Mouse (Mus musculus): Measurements from ENCODE around the gene Safb2. TPM values are rescaled to one million over a fixed set of nuclear protein-coding genes. Genes with fewer than 3 reads are reported as not detected.
"Not testable (repeated sequence)": the region's sequence is repeated elsewhere in the genome, so short reads cannot be mapped to it uniquely, and the experiment has no call there.

The Safb2 gene
- polyA plus RNA-seq, 1 experiment from 2014 or later: 56.1 TPM

- WGBS: 76% methylated on average over 10 of the region's 10 CpGs
- ATAC-seq (ENCODE audit: low FRiP score); H3K9ac ChIP-seq (ENCODE audit: low read depth, low read length); H3K4me3 ChIP-seq (ENCODE audit: low read depth, low read length); H3K9me3 ChIP-seq (ENCODE audit: control insufficient read depth, low read length); H3K27ac ChIP-seq (ENCODE audit: low read depth, low read length); H3K4me2 ChIP-seq (replicated peaks; ENCODE audit: low read depth, low read length); DNase-seq (ENCODE audit: low spot score); H3K27me3 ChIP-seq (ENCODE audit: control insufficient read depth, insufficient read depth, low read length): not testable (repeated sequence)
- Histone ChIP-seq H3K4me1 (replicated peaks; ENCODE audit: control insufficient read depth, insufficient read depth, low read length) (peaks cover 11% of the 10 kb centered on the region), H3K36me3 (ENCODE audit: control insufficient read depth, insufficient read depth, low read length) (peaks cover 10% of the 10 kb centered on the region; the same call in 1 of the 2 replicates)
Observed at GRCm38 (mm10) chr17:56612565-56612939, 28.2 kb upstream of the Safb2 start.

GRCm38 (mm10) chr17:56611861-56612564, 27.6 kb upstream of the Safb2 start:
- Histone ChIP-seq H3K27me3 (ENCODE audit: control insufficient read depth, insufficient read depth, low read length) (no peaks in the 10 kb centered on the region), H3K36me3 (ENCODE audit: control insufficient read depth, insufficient read depth, low read length) (peaks cover 8% of the 10 kb centered on the region; the same call in 1 of the 2 replicates), H3K9ac (ENCODE audit: low read depth, low read length) (no peak overlapping the region), H3K27ac (ENCODE audit: low read depth, low read length) (no peak overlapping the region), H3K4me3 (ENCODE audit: low read depth, low read length) (no peak overlapping the region), H3K4me2 (replicated peaks; ENCODE audit: low read depth, low read length) (0 out of 2 replicates have a peak overlapping the region, but pooled peaks have one; percentile 5), H3K9me3 (ENCODE audit: control insufficient read depth, low read length) (no peaks in the 10 kb centered on the region), H3K4me1 (replicated peaks; ENCODE audit: control insufficient read depth, insufficient read depth, low read length) (peaks cover 11% of the 10 kb centered on the region)
- DNase-seq (ENCODE audit: low spot score) (peak; percentile 59), ATAC-seq (ENCODE audit: low FRiP score) (no peak)
- 14% methylated on average over 14 of the region's 14 CpGs for WGBS

DNA sequence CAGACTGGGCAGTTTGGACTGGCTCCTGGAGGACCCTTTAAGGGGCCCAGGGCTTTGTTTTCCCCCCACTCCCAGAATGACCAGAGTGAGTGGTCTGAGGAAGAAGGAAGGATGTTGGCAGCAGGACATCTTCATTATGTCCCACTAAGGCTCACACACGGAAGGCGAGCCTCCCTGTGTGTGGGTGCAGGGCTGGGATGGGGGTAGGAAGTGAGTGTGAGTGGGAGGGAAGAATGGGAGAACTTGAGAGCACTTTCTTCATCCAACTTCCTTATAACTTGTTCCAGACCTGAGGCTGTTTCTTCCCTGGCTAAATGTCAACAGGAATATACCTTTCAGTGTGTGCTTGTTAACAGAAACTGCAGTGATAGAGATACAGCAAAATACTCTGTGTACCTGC, 26.9 kb upstream of the Safb2 start:
- WGBS: 81% methylated on average over 2 of the region's 2 CpGs
- DNase-seq (ENCODE audit: low spot score): no peak
- Histone ChIP-seq H3K9me3 (ENCODE audit: control insufficient read depth, low read length) (no peaks in the 10 kb centered on the region), H3K27ac (ENCODE audit: low read depth, low read length) (no peak overlapping the region), H3K9ac (ENCODE audit: low read depth, low read length) (no peak overlapping the region), H3K36me3 (ENCODE audit: control insufficient read depth, insufficient read depth, low read length) (peaks cover 11% of the 10 kb centered on the region), H3K27me3 (ENCODE audit: control insufficient read depth, insufficient read depth, low read length) (no peaks in the 10 kb centered on the region), H3K4me3 (ENCODE audit: low read depth, low read length) (no peak overlapping the region), H3K4me2 (replicated peaks; ENCODE audit: low read depth, low read length) (no peak overlapping the region), H3K4me1 (replicated peaks; ENCODE audit: control insufficient read depth, insufficient read depth, low read length) (peaks cover 11% of the 10 kb centered on the region)
- ATAC-seq (ENCODE audit: low FRiP score): no peak

DNA sequence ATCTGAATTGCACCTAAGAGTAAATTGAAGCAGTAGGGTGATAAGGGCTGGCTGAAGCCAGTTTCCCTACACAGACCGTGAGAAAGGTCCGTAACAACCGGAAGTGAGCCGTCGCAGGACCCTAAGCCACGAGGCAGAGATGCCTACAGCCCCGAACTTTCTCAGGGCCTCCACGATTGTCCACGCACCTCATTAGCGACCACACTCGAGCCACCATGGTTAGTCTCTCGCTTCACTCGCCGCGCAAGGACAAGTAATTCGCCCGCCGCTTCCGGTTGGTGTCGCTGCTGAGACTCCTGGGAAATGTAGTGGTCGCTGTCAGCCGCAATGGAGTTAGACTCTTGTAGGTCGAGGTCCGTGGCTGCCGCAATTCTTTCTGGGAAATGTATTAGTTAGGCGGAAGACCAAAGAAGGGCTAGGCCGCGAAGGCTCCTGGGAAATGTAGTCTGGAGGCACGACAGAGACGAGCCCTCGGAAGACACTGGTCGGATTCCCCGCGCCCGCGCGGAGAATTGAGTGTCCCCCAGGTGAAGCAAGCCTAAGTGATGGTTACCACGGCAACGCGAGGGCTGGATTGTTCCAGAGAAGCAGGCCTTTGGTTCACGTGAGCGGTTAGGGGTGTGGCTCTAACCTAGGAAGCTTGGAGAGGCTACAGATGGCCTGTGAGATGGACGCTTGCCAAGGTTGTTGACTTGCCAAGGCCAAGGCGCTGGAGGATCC, 25.2 kb upstream of the Safb2 start, which contains the start of gene 2410015M20Rik:
Gene 2410015M20Rik, minus strand, starts transcription at position 320 of the 720 bp plus-strand sequence.
- under 1% methylated on average over 44 of the region's 44 CpGs for WGBS
- DNase-seq (ENCODE audit: low spot score) (peak; percentile 95), ATAC-seq (ENCODE audit: low FRiP score) (peak; percentile 90)
- Histone ChIP-seq H3K36me3 (ENCODE audit: control insufficient read depth, insufficient read depth, low read length) (peaks cover 2% of the 10 kb centered on the region; the same call in 1 of the 2 replicates), H3K27ac (ENCODE audit: low read depth, low read length) (peak within 1 kb of the TSS; percentile 62; the same call in 1 of the 2 replicates), H3K4me3 (ENCODE audit: low read depth, low read length) (peak within 1 kb of the TSS; percentile 65), H3K4me2 (replicated peaks; ENCODE audit: low read depth, low read length) (peak within 1 kb of the TSS; percentile 87), H3K9me3 (ENCODE audit: control insufficient read depth, low read length) (no peaks in the 10 kb centered on the region), H3K4me1 (replicated peaks; ENCODE audit: control insufficient read depth, insufficient read depth, low read length) (peaks cover 7% of the 10 kb centered on the region), H3K9ac (ENCODE audit: low read depth, low read length) (peak within 1 kb of the TSS; percentile 75), H3K27me3 (ENCODE audit: control insufficient read depth, insufficient read depth, low read length) (no peaks in the 10 kb centered on the region)

- Histone ChIP-seq H3K9ac (ENCODE audit: low read depth, low read length) (no peak overlapping the region), H3K9me3 (ENCODE audit: control insufficient read depth, low read length) (no peaks in the 10 kb centered on the region), H3K27ac (ENCODE audit: low read depth, low read length) (no peak overlapping the region), H3K36me3 (ENCODE audit: control insufficient read depth, insufficient read depth, low read length) (peaks cover 2% of the 10 kb centered on the region), H3K4me2 (replicated peaks; ENCODE audit: low read depth, low read length) (peak overlapping the region; percentile 87), H3K27me3 (ENCODE audit: control insufficient read depth, insufficient read depth, low read length) (no peaks in the 10 kb centered on the region), H3K4me3 (ENCODE audit: low read depth, low read length) (peak overlapping the region; percentile 65), H3K4me1 (replicated peaks; ENCODE audit: control insufficient read depth, insufficient read depth, low read length) (peaks cover 2% of the 10 kb centered on the region; the same call in 1 of the 2 replicates)
- no peak for DNase-seq (ENCODE audit: low spot score)
- ATAC-seq (ENCODE audit: low FRiP score): no peak
- 64% methylated on average over 5 of the region's 5 CpGs for WGBS
Observed at GRCm38 (mm10) chr17:56608699-56609098, 24.3 kb upstream of the Safb2 start.

GRCm38 (mm10) chr17:56607521-56608062, 23.2 kb upstream of the Safb2 start:
- Histone ChIP-seq H3K27ac (ENCODE audit: low read depth, low read length) (no peak overlapping the region), H3K4me1 (replicated peaks; ENCODE audit: control insufficient read depth, insufficient read depth, low read length) (peaks cover 2% of the 10 kb centered on the region; the same call in 1 of the 2 replicates), H3K4me3 (ENCODE audit: low read depth, low read length) (no peak overlapping the region), H3K9me3 (ENCODE audit: control insufficient read depth, low read length) (no peaks in the 10 kb centered on the region), H3K4me2 (replicated peaks; ENCODE audit: low read depth, low read length) (no peak overlapping the region), H3K9ac (ENCODE audit: low read depth, low read length) (no peak overlapping the region), H3K27me3 (ENCODE audit: control insufficient read depth, insufficient read depth, low read length) (no peaks in the 10 kb centered on the region), H3K36me3 (ENCODE audit: control insufficient read depth, insufficient read depth, low read length) (peaks cover 8% of the 10 kb centered on the region)
- ATAC-seq (ENCODE audit: low FRiP score): no peak
- no peak for DNase-seq (ENCODE audit: low spot score)
- 67% methylated on average over 3 of the region's 3 CpGs for WGBS

DNA sequence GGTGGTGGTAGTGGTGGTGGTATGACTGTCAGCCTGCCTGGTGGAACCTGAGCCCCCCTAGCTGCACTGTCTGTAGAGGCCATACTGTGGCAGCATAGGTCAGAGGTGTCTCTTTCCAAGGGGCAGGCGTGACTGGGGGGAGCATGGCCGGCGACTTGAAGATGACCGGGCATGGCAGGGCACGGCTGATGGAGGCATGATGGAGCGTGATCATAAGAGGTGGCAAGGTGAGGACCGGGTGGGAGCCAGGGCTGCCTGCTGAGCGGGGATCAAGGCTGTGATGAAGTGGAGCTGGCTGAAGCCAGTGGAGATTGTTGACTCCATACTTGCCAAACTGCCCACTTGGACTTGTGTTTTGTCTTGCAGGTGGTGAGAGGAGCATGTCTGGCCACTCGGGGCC, 21.0 kb upstream of the Safb2 start:
- H3K4me1 ChIP-seq (replicated peaks; ENCODE audit: control insufficient read depth, insufficient read depth, low read length): peaks cover 2% of the 10 kb centered on the region; the same call in 1 of the 2 replicates
- peaks cover 19% of the 10 kb centered on the region for H3K36me3 ChIP-seq (ENCODE audit: control insufficient read depth, insufficient read depth, low read length)
- ATAC-seq (ENCODE audit: low FRiP score) (no peak), DNase-seq (ENCODE audit: low spot score) (no peak)
- WGBS: 89% methylated on average over 9 of the region's 9 CpGs
- no peak overlapping the region for H3K27ac ChIP-seq (ENCODE audit: low read depth, low read length)
- no peak overlapping the region for H3K4me2 ChIP-seq (replicated peaks; ENCODE audit: low read depth, low read length)
- H3K9ac ChIP-seq (ENCODE audit: low read depth, low read length): no peak overlapping the region
- no peak overlapping the region for H3K4me3 ChIP-seq (ENCODE audit: low read depth, low read length)
- no peaks in the 10 kb centered on the region for H3K27me3 ChIP-seq (ENCODE audit: control insufficient read depth, insufficient read depth, low read length)
- H3K9me3 ChIP-seq (ENCODE audit: control insufficient read depth, low read length): no peaks in the 10 kb centered on the region

DNA sequence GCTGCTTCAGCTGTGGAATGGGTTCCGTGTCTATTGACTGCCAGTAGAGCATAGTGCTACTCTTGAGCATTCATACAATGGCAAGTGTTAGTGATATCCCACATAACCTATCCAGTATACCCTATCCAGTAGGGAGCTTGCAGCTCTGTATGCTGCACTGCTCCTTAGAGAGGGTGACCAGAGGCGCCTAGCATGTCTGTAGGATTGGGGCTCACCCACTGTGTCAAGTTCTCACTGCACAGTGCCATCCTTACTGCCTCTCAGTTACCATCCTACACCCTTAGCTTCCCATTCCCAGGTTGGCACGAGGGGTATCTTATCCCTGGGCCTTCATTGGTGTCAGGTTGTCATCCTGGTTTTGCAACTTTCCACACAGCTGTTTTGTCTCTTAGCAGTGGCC, 20.0 kb upstream of the Safb2 start:
- 91% methylated on average over 3 of the region's 3 CpGs for WGBS
- Histone ChIP-seq H3K27ac (ENCODE audit: low read depth, low read length) (no peak overlapping the region), H3K9ac (ENCODE audit: low read depth, low read length) (no peak overlapping the region), H3K36me3 (ENCODE audit: control insufficient read depth, insufficient read depth, low read length) (peaks cover 30% of the 10 kb centered on the region), H3K9me3 (ENCODE audit: control insufficient read depth, low read length) (no peaks in the 10 kb centered on the region), H3K27me3 (ENCODE audit: control insufficient read depth, insufficient read depth, low read length) (no peaks in the 10 kb centered on the region), H3K4me1 (replicated peaks; ENCODE audit: control insufficient read depth, insufficient read depth, low read length) (peaks cover 2% of the 10 kb centered on the region; the same call in 1 of the 2 replicates), H3K4me2 (replicated peaks; ENCODE audit: low read depth, low read length) (no peak overlapping the region), H3K4me3 (ENCODE audit: low read depth, low read length) (no peak overlapping the region)
- ATAC-seq (ENCODE audit: low FRiP score) (no peak), DNase-seq (ENCODE audit: low spot score) (no peak)
